Mouse (Mus musculus) stomach, postnatal 0 days (tissue): ENCODE measurements around the gene Lkaaear1.

Experiments
- CTCF ChIP-seq: IDR thresholded peaks from 2 replicates; pipeline ENCODE4 v1.5.1; 2016; ENCODE audit warnings: antibody characterized with exemption, low read depth, mild to moderate bottlenecking, moderate library complexity
- EP300 ChIP-seq: optimal IDR thresholded peaks from 2 replicates; pipeline ENCODE3; 2016; ENCODE audit warnings: antibody characterized with exemption

GRCm38 (mm10) chr2:181720061-181720460 lies 21.8 kb upstream of the Lkaaear1 start:
- TF ChIP-seq CTCF = no peak
- no peak for TF ChIP-seq EP300
